Mouse (Mus musculus): ENCODE measurements around the gene Spcs2. TPM values are rescaled to one million over a fixed set of nuclear protein-coding genes. Genes with fewer than 3 reads are reported as not detected.
"Not testable (repeated sequence)": the region's sequence is repeated elsewhere in the genome, so short reads cannot be mapped to it uniquely, and the experiment has no call there.

Spcs2 gene
- total and polyA plus RNA-seq, 3 experiments = 85.1 to 259 (median 148) TPM

GRCm38 (mm10) chr7:99805340-99805739 is 57.9 kb downstream of the Spcs2 start:
- peaks cover 11% of the 10 kb centered on the region for H3K36me3 ChIP-seq (replicated peaks)
- DNase-seq (ENCODE audit: low spot score) (no peak), ATAC-seq (ENCODE audit: extremely low read depth, insufficient number of reproducible peaks, low FRiP score, poor library complexity, severe bottlenecking) (no peak)
- H3K27me3 ChIP-seq (ENCODE audit: insufficient read depth, low read length) = no peaks in the 10 kb centered on the region
- no peak overlapping the region for H3K4me3 ChIP-seq (ENCODE audit: low read depth, low read length)
- H3K4me1 ChIP-seq (ENCODE audit: insufficient read depth, low read depth, low read length) = peaks cover 22% of the 10 kb centered on the region
- TF ChIP-seq TAL1 (conservative IDR thresholded peaks at IDR 0.05; ENCODE audit: low read depth, low read length) = no peak
- TF ChIP-seq CTCF (IDR thresholded peaks at IDR 0.05; ENCODE audit: low read depth, low read length) = no peak
- no peak for TF ChIP-seq GATA2 (IDR thresholded peaks at IDR 0.05; ENCODE audit: borderline replicate concordance, low read depth, low read length)
- no peak for TF ChIP-seq GATA1 (IDR thresholded peaks at IDR 0.05; ENCODE audit: borderline replicate concordance, low read length)
- TF ChIP-seq POLR2AphosphoS5 (IDR thresholded peaks at IDR 0.05; ENCODE audit: insufficient replicate concordance, low read depth, low read length) = no peak
- peaks cover 5% of the 10 kb centered on the region; the same call in 1 of the 2 replicates for H3K9me3 ChIP-seq (replicated peaks)

DNA sequence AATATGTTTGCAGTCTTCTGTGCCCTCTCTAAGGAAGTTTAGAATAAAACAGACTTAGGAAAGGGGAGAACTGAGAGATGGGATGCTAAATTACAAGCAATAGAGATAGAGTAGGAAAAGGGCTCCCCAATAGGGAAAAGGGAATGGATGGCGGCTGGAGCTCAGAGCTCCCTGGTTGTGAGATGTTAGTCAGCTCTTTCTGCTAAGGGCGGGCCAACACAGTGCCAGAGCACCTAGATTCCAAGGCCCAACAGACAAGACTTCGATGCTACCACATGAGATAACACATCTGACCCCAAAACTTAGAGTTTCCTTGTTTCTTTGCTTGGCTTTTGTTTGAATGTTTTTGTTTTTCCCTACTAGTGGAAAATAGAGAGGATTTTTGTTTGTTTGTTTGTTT is 59.2 kb downstream of the Spcs2 start:
- H3K9me3 ChIP-seq (replicated peaks); H3K27me3 ChIP-seq (ENCODE audit: insufficient read depth, low read length); DNase-seq (ENCODE audit: low spot score); ATAC-seq (ENCODE audit: extremely low read depth, insufficient number of reproducible peaks, low FRiP score, poor library complexity, severe bottlenecking); H3K4me3 ChIP-seq (ENCODE audit: low read depth, low read length); H3K36me3 ChIP-seq (replicated peaks): not testable (repeated sequence)
- H3K4me1 ChIP-seq (ENCODE audit: insufficient read depth, low read depth, low read length) = peaks cover 22% of the 10 kb centered on the region

DNA sequence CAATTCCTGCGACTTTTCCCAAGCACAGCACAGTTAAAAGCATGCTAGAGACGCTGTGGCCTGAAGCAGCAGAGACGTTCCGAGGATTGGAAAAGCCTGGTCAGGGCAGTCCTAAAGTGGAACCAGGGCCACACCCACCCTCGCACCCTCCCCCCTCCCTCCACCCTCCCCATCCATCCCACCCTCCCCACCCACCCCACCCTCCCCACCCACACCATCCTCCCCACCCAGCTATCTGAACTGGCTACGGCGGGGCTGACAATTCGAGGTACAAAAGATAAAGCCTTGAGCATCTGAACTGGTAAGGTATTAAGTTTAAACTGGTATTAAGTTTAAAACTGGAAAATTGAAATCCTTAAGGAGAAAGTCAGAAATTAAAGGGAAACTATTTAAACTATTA is 59.7 kb downstream of the Spcs2 start:
- peaks cover 19% of the 10 kb centered on the region for H3K4me1 ChIP-seq (ENCODE audit: insufficient read depth, low read depth, low read length)
- peaks cover 5% of the 10 kb centered on the region; the same call in 1 of the 2 replicates for H3K9me3 ChIP-seq (replicated peaks)
- H3K36me3 ChIP-seq (replicated peaks) = peaks cover 2% of the 10 kb centered on the region
- ATAC-seq (ENCODE audit: extremely low read depth, insufficient number of reproducible peaks, low FRiP score, poor library complexity, severe bottlenecking) (no peak), DNase-seq (ENCODE audit: low spot score) (peak; percentile 18)
- no peak overlapping the region; the same call in 1 of the 2 replicates for H3K4me3 ChIP-seq (ENCODE audit: low read depth, low read length)
- TF ChIP-seq TAL1 (conservative IDR thresholded peaks at IDR 0.05; ENCODE audit: low read depth, low read length) = no peak
- TF ChIP-seq POLR2AphosphoS5 (IDR thresholded peaks at IDR 0.05; ENCODE audit: insufficient replicate concordance, low read depth, low read length) = no peak
- TF ChIP-seq GATA2 (IDR thresholded peaks at IDR 0.05; ENCODE audit: borderline replicate concordance, low read depth, low read length) = no peak
- TF ChIP-seq GATA1 (IDR thresholded peaks at IDR 0.05; ENCODE audit: borderline replicate concordance, low read length) = no peak
- 0 out of 2 replicates have a peak, but pooled peaks cover 2% of the 10 kb centered on the region for H3K27me3 ChIP-seq (ENCODE audit: insufficient read depth, low read length)

- TF ChIP-seq CTCF (IDR thresholded peaks at IDR 0.05; ENCODE audit: low read depth, low read length) (no peak), TAL1 (conservative IDR thresholded peaks at IDR 0.05; ENCODE audit: low read depth, low read length) (no peak), GATA2 (IDR thresholded peaks at IDR 0.05; ENCODE audit: borderline replicate concordance, low read depth, low read length) (no peak), GATA1 (IDR thresholded peaks at IDR 0.05; ENCODE audit: borderline replicate concordance, low read length) (no peak), POLR2AphosphoS5 (IDR thresholded peaks at IDR 0.05; ENCODE audit: insufficient replicate concordance, low read depth, low read length) (no peak)
- Histone ChIP-seq H3K4me3 (ENCODE audit: low read depth, low read length) (no peak overlapping the region), H3K27me3 (ENCODE audit: insufficient read depth, low read length) (peaks cover 33% of the 10 kb centered on the region), H3K4me1 (ENCODE audit: insufficient read depth, low read depth, low read length) (peaks cover 15% of the 10 kb centered on the region), H3K9me3 (replicated peaks) (peaks cover 5% of the 10 kb centered on the region; the same call in 1 of the 2 replicates), H3K36me3 (replicated peaks) (no peaks in the 10 kb centered on the region)
- ATAC-seq (ENCODE audit: extremely low read depth, insufficient number of reproducible peaks, low FRiP score, poor library complexity, severe bottlenecking) (no peak), DNase-seq (ENCODE audit: low spot score) (no peak)
Measured at GRCm38 (mm10) chr7:99799118-99799517, 64.1 kb downstream of the Spcs2 start.

- no peaks in the 10 kb centered on the region for H3K36me3 ChIP-seq (replicated peaks)
- H3K9me3 ChIP-seq (replicated peaks) = peaks cover 5% of the 10 kb centered on the region; the same call in 1 of the 2 replicates
- peaks cover 7% of the 10 kb centered on the region for H3K4me1 ChIP-seq (ENCODE audit: insufficient read depth, low read depth, low read length)
- DNase-seq (ENCODE audit: low spot score) (peak; percentile 59), ATAC-seq (ENCODE audit: extremely low read depth, insufficient number of reproducible peaks, low FRiP score, poor library complexity, severe bottlenecking) (no peak)
- no peak overlapping the region for H3K4me3 ChIP-seq (ENCODE audit: low read depth, low read length)
- TF ChIP-seq GATA2 (IDR thresholded peaks at IDR 0.05; ENCODE audit: borderline replicate concordance, low read depth, low read length) = no peak
- TF ChIP-seq CTCF (IDR thresholded peaks at IDR 0.05; ENCODE audit: low read depth, low read length) = peak; percentile 58
- peaks cover 38% of the 10 kb centered on the region for H3K27me3 ChIP-seq (ENCODE audit: insufficient read depth, low read length)
Measured at GRCm38 (mm10) chr7:99797911-99798647, 65.2 kb downstream of the Spcs2 start.

DNA sequence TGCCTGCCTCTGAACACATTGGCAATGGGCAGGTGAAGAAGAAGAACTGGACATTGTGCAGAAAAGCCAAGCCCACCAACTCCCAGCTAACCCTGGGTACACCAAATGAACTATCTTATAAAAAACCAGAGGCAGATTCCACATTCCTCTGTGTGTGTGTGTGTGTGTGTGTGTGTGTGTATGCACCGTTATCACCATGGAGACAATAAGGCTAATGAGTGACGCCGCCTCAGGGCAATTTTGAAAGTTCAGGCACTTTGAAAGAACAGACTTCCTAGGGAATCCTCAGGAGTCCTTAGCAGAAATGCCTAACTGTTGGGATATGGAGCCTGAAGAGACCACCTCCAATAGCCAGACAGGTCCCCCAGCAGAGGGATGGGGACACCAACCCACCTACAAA is 66.0 kb downstream of the Spcs2 start:
- no peaks in the 10 kb centered on the region for H3K36me3 ChIP-seq (replicated peaks)
- TF ChIP-seq TAL1 (conservative IDR thresholded peaks at IDR 0.05; ENCODE audit: low read depth, low read length) (no peak), POLR2AphosphoS5 (IDR thresholded peaks at IDR 0.05; ENCODE audit: insufficient replicate concordance, low read depth, low read length) (no peak), GATA1 (IDR thresholded peaks at IDR 0.05; ENCODE audit: borderline replicate concordance, low read length) (no peak), CTCF (IDR thresholded peaks at IDR 0.05; ENCODE audit: low read depth, low read length) (no peak), GATA2 (IDR thresholded peaks at IDR 0.05; ENCODE audit: borderline replicate concordance, low read depth, low read length) (no peak)
- no peak overlapping the region for H3K4me3 ChIP-seq (ENCODE audit: low read depth, low read length)
- DNase-seq (ENCODE audit: low spot score) (no peak), ATAC-seq (ENCODE audit: extremely low read depth, insufficient number of reproducible peaks, low FRiP score, poor library complexity, severe bottlenecking) (no peak)
- peaks cover 5% of the 10 kb centered on the region; the same call in 1 of the 2 replicates for H3K9me3 ChIP-seq (replicated peaks)
- H3K27me3 ChIP-seq (ENCODE audit: insufficient read depth, low read length) = peaks cover 41% of the 10 kb centered on the region
- peaks cover 3% of the 10 kb centered on the region; the same call in 1 of the 2 replicates for H3K4me1 ChIP-seq (ENCODE audit: insufficient read depth, low read depth, low read length)
